Mouse (Mus musculus) ES-Bruce4 (cell line): ENCODE measurements around the gene Urgcp. TPM values are rescaled to one million over a fixed set of nuclear protein-coding genes. Genes with fewer than 3 reads are reported as not detected.
A peak's percentile ranks its signal among the peaks of the same experiment; 100 is the strongest.

ENCODE experiments used
- H3K27ac ChIP-seq: 2 replicates; pipeline ENCODE4 v1.5.1; 2012; ENCODE audit warnings: low read length, inconsistent platforms; ENCODE audit not compliant: insufficient read depth
- H3K27me3 ChIP-seq: 2 replicates; pipeline ENCODE4 v1.6.1; 2012; ENCODE audit warnings: mild to moderate bottlenecking, low read length, inconsistent platforms; ENCODE audit not compliant: control insufficient read depth, poor library complexity, insufficient read depth, severe bottlenecking
- H3K36me3 ChIP-seq: 2 replicates; pipeline ENCODE4 v1.6.1; 2012; ENCODE audit warnings: inconsistent platforms, mild to moderate bottlenecking, low read length, moderate library complexity; ENCODE audit not compliant: control insufficient read depth, poor library complexity, insufficient read depth, severe bottlenecking
- H3K4me1 ChIP-seq: one replicate; pipeline ENCODE4 v1.8.1; 2011; ENCODE audit warnings: low read length; ENCODE audit not compliant: control insufficient read depth, insufficient read depth
- H3K4me3 ChIP-seq: 2 replicates; pipeline ENCODE4 v1.5.1; 2011; ENCODE audit warnings: low read depth, mild to moderate bottlenecking, low read length
- H3K9ac ChIP-seq: 2 replicates; pipeline ENCODE4 v1.6.1; 2012; ENCODE audit warnings: low read depth, mild to moderate bottlenecking, inconsistent platforms; ENCODE audit not compliant: poor library complexity, severe bottlenecking
- H3K9me3 ChIP-seq: replicated peaks from 2 replicates; pipeline ENCODE4 v1.6.1; 2012; ENCODE audit warnings: mild to moderate bottlenecking, low read length, inconsistent platforms; ENCODE audit not compliant: control insufficient read depth, poor library complexity, insufficient read depth, severe bottlenecking
- CTCF ChIP-seq: IDR thresholded peaks from one replicate; pipeline ENCODE4 v1.8.1; 2011; ENCODE audit warnings: low read depth, low read length
- EP300 ChIP-seq: IDR thresholded peaks from 2 replicates; pipeline ENCODE4 v1.6.1; 2011; ENCODE audit warnings: low read depth, low read length; ENCODE audit not compliant: insufficient read depth
- POLR2A ChIP-seq: IDR thresholded peaks from one replicate; pipeline ENCODE4 v1.8.1; 2011; ENCODE audit warnings: low read length; ENCODE audit not compliant: insufficient read depth
- polyA plus RNA-seq: library from polyadenylated mRNA; stranded (reverse); fragments of >200 nt; gene quantifications from 2 replicates; pipeline ENCODE4 v1.2.4, GENCODE M21; 2011; ENCODE audit warnings: low read depth; ENCODE audit not compliant: missing spikeins, insufficient read depth, insufficient read length

Urgcp gene
- polyA plus RNA-seq, 1 experiment = 10.6 TPM

DNA sequence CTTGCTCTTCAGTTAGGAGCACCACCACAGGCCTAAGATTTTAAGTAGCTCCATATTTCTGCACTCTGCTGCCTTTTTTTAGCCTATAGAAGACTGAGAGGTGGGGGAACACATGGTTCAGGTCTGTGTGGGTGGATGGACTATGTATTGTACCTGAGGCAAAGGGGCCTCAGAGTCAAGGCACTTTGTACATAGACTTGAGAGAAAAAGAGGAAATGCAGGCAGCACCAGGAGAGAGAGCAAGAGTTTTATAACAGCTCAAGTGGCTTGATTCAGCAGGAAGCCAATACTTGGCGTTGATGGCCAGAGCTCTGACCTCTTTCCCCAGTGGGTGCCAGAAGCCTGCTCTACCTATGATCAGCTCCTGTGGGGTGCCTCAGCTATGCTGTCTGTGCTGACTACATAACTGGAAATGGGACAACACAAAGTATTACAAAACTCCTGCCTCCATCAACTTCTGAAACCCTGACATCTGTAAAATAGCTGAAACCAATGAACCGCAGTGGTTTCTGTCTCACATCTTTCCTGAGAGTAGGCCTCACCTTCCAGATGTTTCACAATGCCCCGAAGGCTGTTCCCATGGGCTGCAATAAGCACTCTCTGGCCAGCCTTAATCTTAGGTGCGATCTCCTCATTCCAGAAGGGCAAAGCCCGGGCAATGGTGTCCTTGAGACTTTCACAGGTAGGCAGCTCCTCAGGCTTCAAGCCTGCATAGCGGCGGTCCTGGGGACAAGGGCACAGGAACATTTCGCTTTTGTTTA, 40.5 kb upstream of the Urgcp start:
- no peak overlapping the region for H3K27ac ChIP-seq
- TF ChIP-seq CTCF (no peak), POLR2A (no peak), EP300 (no peak)

DNA sequence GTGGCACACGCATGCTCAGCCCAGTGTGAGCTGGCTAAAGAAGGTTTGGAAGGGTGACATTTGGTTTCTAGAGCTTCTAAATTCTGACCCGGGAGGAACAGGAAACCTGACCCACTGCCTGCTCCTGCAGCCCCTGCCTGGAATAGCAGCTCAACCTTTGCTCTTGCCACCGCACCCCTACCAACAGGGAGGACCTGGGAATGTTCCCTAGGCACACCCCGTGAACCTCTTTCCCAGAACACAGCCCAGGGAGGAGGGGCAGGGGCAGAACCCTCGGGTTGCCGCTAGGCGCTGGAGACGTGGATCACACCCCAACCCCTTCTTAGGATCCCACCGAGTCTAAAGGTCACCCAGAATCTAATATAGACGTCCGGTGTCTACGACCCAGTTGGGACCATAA, 39.8 kb upstream of the Urgcp start:
- Histone ChIP-seq H3K4me3 (no peak overlapping the region), H3K9me3 (no peaks in the 10 kb centered on the region), H3K9ac (no peak overlapping the region), H3K4me1 (peaks cover 11% of the 10 kb centered on the region), H3K27ac (no peak overlapping the region), H3K36me3 (peaks cover 14% of the 10 kb centered on the region), H3K27me3 (no peaks in the 10 kb centered on the region)
- TF ChIP-seq EP300 (peak; percentile 40; the same call in 1 of the 2 replicates), POLR2A (no peak)

More for the DNA sequence above, 40.5 kb upstream of the Urgcp start:
- H3K36me3 ChIP-seq = peaks cover 14% of the 10 kb centered on the region
- no peaks in the 10 kb centered on the region for H3K27me3 ChIP-seq
- H3K4me3 ChIP-seq = no peak overlapping the region
- no peak overlapping the region for H3K9ac ChIP-seq
- no peaks in the 10 kb centered on the region for H3K9me3 ChIP-seq
- H3K4me1 ChIP-seq = peaks cover 9% of the 10 kb centered on the region

DNA sequence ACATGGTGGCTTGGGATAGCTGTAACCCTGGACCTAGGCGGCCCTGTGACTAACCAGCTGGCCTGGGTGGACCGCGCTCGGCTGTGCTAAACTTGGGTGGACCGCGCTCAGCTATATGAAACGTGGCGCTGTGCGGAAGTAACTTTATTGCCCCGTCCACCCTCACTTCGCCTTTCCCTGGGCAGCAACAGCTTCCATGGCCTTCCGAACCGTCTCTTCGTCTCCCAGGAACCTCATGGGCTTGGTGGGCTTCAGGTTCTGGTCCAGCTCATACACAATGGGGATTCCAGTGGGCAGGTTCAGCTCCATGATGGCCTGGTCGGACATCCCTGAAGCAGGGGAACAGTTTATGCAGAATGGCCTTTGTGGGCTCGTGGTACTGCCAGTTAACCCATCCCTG, 39.3 kb upstream of the Urgcp start:
- H3K4me1 ChIP-seq = peaks cover 11% of the 10 kb centered on the region
- H3K27ac ChIP-seq = no peak overlapping the region
- H3K9me3 ChIP-seq = no peaks in the 10 kb centered on the region
- H3K27me3 ChIP-seq = no peaks in the 10 kb centered on the region
- H3K9ac ChIP-seq = no peak overlapping the region
- H3K36me3 ChIP-seq = peaks cover 14% of the 10 kb centered on the region
- no peak for TF ChIP-seq CTCF
- TF ChIP-seq POLR2A = no peak
- TF ChIP-seq EP300 = no peak
- H3K4me3 ChIP-seq = peak overlapping the region; percentile 2; the same call in 1 of the 2 replicates

DNA sequence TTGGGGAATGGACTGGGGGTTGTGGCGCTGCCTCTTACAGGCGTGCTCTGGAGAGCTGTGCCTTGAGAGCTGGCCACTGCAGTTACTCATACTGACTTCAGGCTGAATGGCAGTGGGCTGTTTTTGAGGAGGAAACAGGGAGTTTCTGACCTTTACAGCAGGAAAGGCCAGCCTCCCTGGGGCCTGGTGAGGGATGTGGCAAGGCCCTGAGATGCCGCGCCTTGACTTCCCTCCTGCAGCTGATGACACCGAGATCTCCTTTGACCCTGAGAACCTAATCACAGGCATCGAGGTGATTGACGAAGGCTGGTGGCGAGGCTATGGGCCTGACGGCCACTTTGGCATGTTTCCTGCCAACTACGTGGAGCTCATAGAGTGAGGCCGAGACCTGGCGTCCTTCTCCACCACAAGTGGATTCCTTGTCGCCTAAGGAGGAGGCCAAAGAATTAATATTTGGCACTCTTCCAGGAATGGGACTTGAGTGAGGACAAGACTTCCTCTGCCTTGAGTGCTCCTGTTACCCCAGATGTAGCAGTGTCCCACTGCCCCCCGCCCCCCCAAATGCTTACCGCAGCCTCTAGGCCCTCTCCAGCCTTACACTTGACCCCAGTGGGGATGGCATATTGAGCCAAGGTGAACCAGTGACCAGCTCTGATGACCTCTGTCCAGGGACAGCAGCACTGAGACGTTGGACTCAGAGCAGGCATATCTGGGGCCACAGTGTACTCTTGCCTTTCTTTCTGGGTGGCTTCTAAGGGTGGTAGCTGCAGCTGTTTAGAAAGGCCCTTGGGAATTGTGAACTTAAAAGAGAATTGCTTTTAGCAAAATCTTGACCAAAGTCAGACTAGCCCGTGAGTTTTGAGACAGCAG, 37.7 kb upstream of the Urgcp start:
- Histone ChIP-seq H3K4me3 (no peak overlapping the region), H3K9ac (no peak overlapping the region), H3K9me3 (no peaks in the 10 kb centered on the region), H3K27me3 (no peaks in the 10 kb centered on the region), H3K4me1 (peaks cover 11% of the 10 kb centered on the region), H3K27ac (no peak overlapping the region), H3K36me3 (peaks cover 17% of the 10 kb centered on the region)
- TF ChIP-seq POLR2A (no peak), EP300 (no peak), CTCF (no peak)

DNA sequence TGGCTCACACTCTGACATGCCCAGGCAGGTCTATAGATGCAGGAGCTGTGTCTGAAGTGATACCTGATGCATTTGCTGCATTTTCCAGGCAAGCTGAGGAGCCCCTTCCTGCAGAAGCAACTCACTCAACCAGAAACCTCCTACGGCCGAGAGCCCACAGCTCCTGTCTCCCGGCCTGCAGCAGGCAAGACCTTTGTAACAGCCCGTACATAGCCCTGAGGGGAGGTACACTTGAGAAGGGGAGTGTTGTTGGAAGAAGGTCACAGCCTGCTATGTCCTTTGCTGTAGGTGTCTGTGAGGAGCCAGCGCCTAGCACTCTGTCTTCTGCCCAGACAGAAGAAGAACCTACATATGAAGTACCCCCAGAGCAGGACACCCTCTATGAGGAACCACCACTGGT, 35.8 kb upstream of the Urgcp start:
- H3K27me3 ChIP-seq = no peaks in the 10 kb centered on the region

More for the DNA sequence above, 35.8 kb upstream of the Urgcp start:
- peak overlapping the region; percentile 36; the same call in 1 of the 2 replicates for H3K27ac ChIP-seq
- no peaks in the 10 kb centered on the region for H3K9me3 ChIP-seq
- no peak overlapping the region for H3K4me3 ChIP-seq
- TF ChIP-seq CTCF (no peak), POLR2A (no peak), EP300 (no peak)
- peaks cover 10% of the 10 kb centered on the region for H3K4me1 ChIP-seq
- H3K36me3 ChIP-seq = peaks cover 17% of the 10 kb centered on the region
- peak overlapping the region; percentile 28; the same call in 1 of the 2 replicates for H3K9ac ChIP-seq
